33 mouse cellular contexts compared by ENCODE assay signal in the genomic region with DNA sequence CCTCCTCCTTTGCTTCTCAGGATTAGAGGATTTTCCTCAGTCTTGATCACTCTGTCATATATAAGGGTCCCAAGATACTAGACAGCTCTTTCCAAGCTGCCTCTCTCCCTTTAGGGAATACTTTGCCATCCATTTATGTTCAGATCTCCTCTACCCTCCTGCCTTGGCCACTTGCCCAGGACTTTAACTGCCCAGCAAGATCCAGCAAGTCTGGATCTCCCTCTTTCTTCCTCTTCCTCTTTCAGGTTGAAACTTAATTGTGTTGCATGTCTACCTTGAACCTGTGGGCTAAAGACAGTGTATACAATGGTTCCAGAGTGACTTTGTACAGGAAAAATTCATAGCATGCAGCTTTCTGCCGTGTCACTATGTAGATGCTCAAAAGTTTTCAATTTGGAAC. TPM values are rescaled to one million over a fixed set of nuclear protein-coding genes. Genes with fewer than 3 reads are reported as not detected.
DNase-seq lines count a peak whose midpoint lies in the region; ATAC-seq lines count a peak whose summit lies in the region.
"Had no signal": no experiment of that assay in that cellular context is flagged by ENCODE, and none has a peak within 500 bp of the region (broad histone marks: within the 10 kb centered on the region; RNA-seq: fewer than 3 reads in every experiment).

No protein-coding gene starts in this region.

- H3K4me3 ChIP-seq in kidney, embryonic 16.5 days (ENCODE audit: low read length), result no peak overlapping the region
- H3K4me3 ChIP-seq in liver, embryonic 11.5 days (ENCODE audit: low read depth, low read length), result no peak overlapping the region
- no peak overlapping the region for H3K4me3 ChIP-seq in forebrain, embryonic 13.5 days
- H3K4me3 ChIP-seq: embryonic facial prominence, embryonic 12.5 days; heart, adult 2 months; hindbrain, embryonic 13.5 days; limb, embryonic 12.5 days; liver, embryonic 12.5 days; midbrain, embryonic 10.5 days; neural tube, embryonic 15.5 days had no signal

- H3K9me3 ChIP-seq in kidney, embryonic 16.5 days (ENCODE audit: low read length), result no peaks in the 10 kb centered on the region
- H3K9me3 ChIP-seq in liver, embryonic 11.5 days (ENCODE audit: control insufficient read depth, low read length), result no peaks in the 10 kb centered on the region
- no peaks in the 10 kb centered on the region for H3K9me3 ChIP-seq in forebrain, embryonic 13.5 days (replicated peaks)
- H3K9me3 ChIP-seq: embryonic facial prominence, embryonic 12.5 days; G1E; hindbrain, embryonic 13.5 days; limb, embryonic 12.5 days; liver, embryonic 12.5 days; midbrain, embryonic 10.5 days; neural tube, embryonic 15.5 days had no signal

- no peak for ATAC-seq in kidney, embryonic 16.5 days (ENCODE audit: low FRiP score, low TSS enrichment)
- 0 out of 2 replicates have a peak, but pooled peaks have one; percentile 12 for ATAC-seq in erythroid progenitor cell, adult 5-6 weeks (replicated peaks; ENCODE audit: low FRiP score, poor library complexity, severe bottlenecking)
- ATAC-seq in liver, embryonic 11.5 days (replicated peaks; ENCODE audit: low FRiP score), result no peak
- no peak for ATAC-seq in forebrain, embryonic 13.5 days
- ATAC-seq: forebrain, embryonic 14.5 days had no signal

- no peak overlapping the region for H3K4me2 ChIP-seq in kidney, embryonic 16.5 days (replicated peaks; ENCODE audit: low read depth, low read length)
- no peak overlapping the region for H3K4me2 ChIP-seq in liver, embryonic 11.5 days
- no peak overlapping the region for H3K4me2 ChIP-seq in forebrain, embryonic 13.5 days
- H3K4me2 ChIP-seq: embryonic facial prominence, embryonic 12.5 days; hindbrain, embryonic 13.5 days; limb, embryonic 12.5 days; neural tube, embryonic 15.5 days had no signal

- DNase-seq in kidney, adult 9 months, result peak; percentile 35
- peak; percentile 72 for DNase-seq in urinary bladder, postnatal 14 days (ENCODE audit: low spot score)
- DNase-seq in urinary bladder, postnatal 10 days (ENCODE audit: low spot score), result no peak
- DNase-seq in liver, embryonic 11.5 days (ENCODE audit: low spot score), result no peak
- DNase-seq: adrenal gland, postnatal 14 days; B cell, adult 2 months; cerebellum, adult 2 months; cerebellum, postnatal 25 days; gastrocnemius, postnatal 14 days; heart, adult 2 months; heart, postnatal 36 days; layer of hippocampus, postnatal 36 days; right cerebral cortex, adult 18-20 months; thymus, adult 18-20 months; thymus, postnatal 36 days had no signal

- H3K27me3 ChIP-seq in kidney, embryonic 16.5 days (ENCODE audit: insufficient read depth, low read length), result no peaks in the 10 kb centered on the region
- H3K27me3 ChIP-seq in liver, embryonic 11.5 days (replicated peaks; ENCODE audit: control insufficient read depth, insufficient read depth, low read length), result no peaks in the 10 kb centered on the region
- H3K27me3 ChIP-seq in forebrain, embryonic 13.5 days, result no peaks in the 10 kb centered on the region
- H3K27me3 ChIP-seq: CH12.LX; embryonic facial prominence, embryonic 12.5 days; hindbrain, embryonic 13.5 days; limb, embryonic 12.5 days; liver, embryonic 12.5 days; neural tube, embryonic 15.5 days had no signal

- H3K36me3 ChIP-seq in kidney, embryonic 16.5 days (ENCODE audit: insufficient read depth, low read length), result no peaks in the 10 kb centered on the region
- H3K36me3 ChIP-seq in liver, embryonic 11.5 days (ENCODE audit: control insufficient read depth, insufficient read depth, low read length), result no peaks in the 10 kb centered on the region
- H3K36me3 ChIP-seq in forebrain, embryonic 13.5 days (ENCODE audit: poor library complexity, severe bottlenecking), result no peaks in the 10 kb centered on the region
- H3K36me3 ChIP-seq: embryonic facial prominence, embryonic 12.5 days; hindbrain, embryonic 13.5 days; limb, embryonic 12.5 days; liver, embryonic 12.5 days; midbrain, embryonic 10.5 days; neural tube, embryonic 15.5 days had no signal

- H3K27ac ChIP-seq in kidney, embryonic 16.5 days (ENCODE audit: low read length), result no peak overlapping the region
- no peak overlapping the region for H3K27ac ChIP-seq in liver, embryonic 11.5 days (ENCODE audit: low read depth, low read length)
- H3K27ac ChIP-seq in forebrain, embryonic 13.5 days, result no peak overlapping the region
- H3K27ac ChIP-seq: embryonic facial prominence, embryonic 12.5 days; heart, adult 2 months; hindbrain, embryonic 13.5 days; limb, embryonic 12.5 days; liver, embryonic 12.5 days; midbrain, embryonic 10.5 days; neural tube, embryonic 15.5 days had no signal

- 97% methylated on average over 1 of the region's 1 CpGs for WGBS in kidney, embryonic 16.5 days
- WGBS in liver, embryonic 11.5 days, result 91% methylated on average over 1 of the region's 1 CpGs
- WGBS in forebrain, embryonic 13.5 days, result 92% methylated on average over 1 of the region's 1 CpGs

- peaks cover 18% of the 10 kb centered on the region for H3K4me1 ChIP-seq in kidney, embryonic 16.5 days (ENCODE audit: insufficient read depth, low read length)
- H3K4me1 ChIP-seq in liver, embryonic 11.5 days (replicated peaks; ENCODE audit: control insufficient read depth, insufficient read depth, low read length), result peaks cover 10% of the 10 kb centered on the region
- H3K4me1 ChIP-seq in forebrain, embryonic 13.5 days, result peaks cover 18% of the 10 kb centered on the region

- H3K9ac ChIP-seq in kidney, embryonic 16.5 days (replicated peaks; ENCODE audit: low read length), result no peak overlapping the region
- no peak overlapping the region for H3K9ac ChIP-seq in liver, embryonic 11.5 days (ENCODE audit: low read depth, low read length)
- no peak overlapping the region for H3K9ac ChIP-seq in forebrain, embryonic 13.5 days
- H3K9ac ChIP-seq: embryonic facial prominence, embryonic 12.5 days; hindbrain, embryonic 13.5 days; limb, embryonic 12.5 days; liver, embryonic 12.5 days; neural tube, embryonic 15.5 days had no signal

RNA-seq across cellular contexts. Expression of a gene that starts 19.8 kb away (rescaled TPM):
- 127 and 146 TPM in 2 replicates for polyA plus RNA-seq in kidney, embryonic 16.5 days (2015; fragmentation: Nextera tagmentation; extraction: Ambion mirVana)
- total RNA-seq in erythroid progenitor cell, adult 5-6 weeks (2015; ENCODE audit: low replicate concordance), result 10.8 and 21.4 TPM in 2 replicates
- 30.8 and 35.2 TPM in 2 replicates for total RNA-seq in erythroid progenitor cell, adult 5-6 weeks (2017; ENCODE audit: low replicate concordance)
- 50.7 and 56.0 TPM in 2 replicates for polyA plus RNA-seq in liver, embryonic 11.5 days (2014; fragmentation: Nextera tagmentation; extraction: Ambion mirVana)
- 179 TPM in 2 replicates for polyA plus RNA-seq in forebrain, embryonic 13.5 days (2015; fragmentation: Nextera tagmentation; extraction: Ambion mirVana)

RNA-seq across cellular contexts. Expression of a gene that starts 54.5 kb away (rescaled TPM):
- polyA plus RNA-seq in kidney, embryonic 16.5 days (2015; fragmentation: Nextera tagmentation; extraction: Ambion mirVana), result 23.4 and 24.0 TPM in 2 replicates
- total RNA-seq in erythroid progenitor cell, adult 5-6 weeks (2015; ENCODE audit: low replicate concordance), result not detected in 2 replicates
- total RNA-seq in erythroid progenitor cell, adult 5-6 weeks (2017; ENCODE audit: low replicate concordance), result not detected in 2 replicates
- polyA plus RNA-seq in liver, embryonic 11.5 days (2014; fragmentation: Nextera tagmentation; extraction: Ambion mirVana), result 2.3 and 2.8 TPM in 2 replicates
- polyA plus RNA-seq in forebrain, embryonic 13.5 days (2015; fragmentation: Nextera tagmentation; extraction: Ambion mirVana), result 0.88 and 1.4 TPM in 2 replicates
- total RNA-seq: CH12.LX, G1E had no signal
- polyA plus RNA-seq: erythroblast, embryonic 14.5 days; G1E had no signal

RNA-seq across cellular contexts. Expression of a gene that starts 59.5 kb away (rescaled TPM):
- polyA plus RNA-seq in kidney, embryonic 16.5 days (2015; fragmentation: Nextera tagmentation; extraction: Ambion mirVana), result not detected in 2 replicates
- total RNA-seq in erythroid progenitor cell, adult 5-6 weeks (2015; ENCODE audit: low replicate concordance), result not detected in 2 replicates
- total RNA-seq in erythroid progenitor cell, adult 5-6 weeks (2017; ENCODE audit: low replicate concordance), result not detected in 2 replicates
- not detected in 2 replicates for polyA plus RNA-seq in liver, embryonic 11.5 days (2014; fragmentation: Nextera tagmentation; extraction: Ambion mirVana)
- polyA plus RNA-seq in forebrain, embryonic 13.5 days (2015; fragmentation: Nextera tagmentation; extraction: Ambion mirVana), result not detected in 2 replicates
- total RNA-seq: adrenal gland, postnatal 14 days; CH12.LX; gastrocnemius, postnatal 14 days; heart, adult 2 months; heart, postnatal 36 days; layer of hippocampus, adult 8-10 months; layer of hippocampus, postnatal 36 days; left cerebral cortex, postnatal 10 days had no signal
- polyA plus RNA-seq: cerebellum, adult 2 months; embryonic facial prominence, embryonic 12.5 days; erythroblast, embryonic 14.5 days; forebrain, embryonic 14.5 days; frontal cortex, adult 2 months; G1E; heart, adult 2 months; heart, embryonic 14.5 days; hindbrain, embryonic 13.5 days; limb, embryonic 12.5 days; liver, embryonic 12.5 days; neural tube, embryonic 15.5 days; stomach, embryonic 16.5 days had no signal

Comparison
In these comparisons a context has a peak if more than half of its experiments do, and no peak if none do; other contexts are left out.
1. DNase-seq: peak in kidney, adult 9 months (single experiment) and urinary bladder, postnatal 14 days (single experiment); none in urinary bladder, postnatal 10 days (single experiment) and liver, embryonic 11.5 days (single experiment).